Mouse (Mus musculus) intestine, embryonic 14.5 days (tissue): ENCODE data around the gene Itgb3. TPM values are rescaled to one million over a fixed set of nuclear protein-coding genes. Genes with fewer than 3 reads are reported as not detected.
"Not testable (repeated sequence)": the region's sequence is repeated elsewhere in the genome, so short reads cannot be mapped to it uniquely, and the experiment has no call there.

Source experiments
- ATAC-seq: fragments of 200-750 bp; cut with Nextera tagmentation; replicated peaks from 2 replicates; pipeline ENCODE4 v1.8.0; 2017; ENCODE audit warnings: low read depth, moderate number of reproducible peaks, moderate TSS enrichment, moderate library complexity; ENCODE audit not compliant: low FRiP score, low TSS enrichment
- DNase-seq: peaks from one replicate; pipeline ENCODE4 v3.0.0-alpha.2; 2018; ENCODE audit warnings: low spot score
- H3K27ac ChIP-seq: fragments of 300-500 bp; sonication (generic); 2 replicates; pipeline ENCODE4 v1.5.1; 2014; ENCODE audit warnings: low read depth, mild to moderate bottlenecking, control low read depth
- H3K27me3 ChIP-seq: fragments of 300-500 bp; sonication (generic); replicated peaks from 2 replicates; pipeline ENCODE4 v1.6.1; 2014; ENCODE audit warnings: low read length, control low read depth; ENCODE audit not compliant: control insufficient read depth, insufficient read depth
- H3K36me3 ChIP-seq: fragments of 300-500 bp; sonication (generic); 2 replicates; pipeline ENCODE4 v1.6.1; 2014; ENCODE audit warnings: low read length, control low read depth; ENCODE audit not compliant: control insufficient read depth, insufficient read depth
- H3K4me1 ChIP-seq: fragments of 300-500 bp; sonication (generic); replicated peaks from 2 replicates; pipeline ENCODE4 v1.6.1; 2014; ENCODE audit warnings: low read length, control low read depth, mixed read lengths; ENCODE audit not compliant: control insufficient read depth, insufficient read depth
- H3K4me2 ChIP-seq: fragments of 300-500 bp; sonication (generic); 2 replicates; pipeline ENCODE4 v1.6.1; 2014; ENCODE audit warnings: low read length
- H3K4me3 ChIP-seq: fragments of 300-500 bp; sonication (generic); 2 replicates; pipeline ENCODE4 v1.5.1; 2014; ENCODE audit warnings: low read depth, low read length, control low read depth, mixed read lengths
- H3K9ac ChIP-seq: fragments of 300-500 bp; sonication (generic); 2 replicates; pipeline ENCODE4 v1.6.1; 2014; ENCODE audit warnings: mild to moderate bottlenecking, low read length
- H3K9me3 ChIP-seq: fragments of 300-500 bp; sonication (generic); 2 replicates; pipeline ENCODE4 v1.6.1; 2016; ENCODE audit warnings: low read length, control low read depth; ENCODE audit not compliant: control insufficient read depth
- WGBS: fragments of 180-500 bp; shearing (Covaris S2); extraction: QIAGEN DNeasy Blood & Tissue Kit; methylation state at CpG from one replicate; pipeline ENCODE4 v1.1.7; 2014; 5-methylcytosine and 5-hydroxymethylcytosine counted together
- polyA plus RNA-seq: library from polyadenylated mRNA; unstranded; fragments of >200 nt; fragmentation: Nextera tagmentation; extraction: Ambion mirVana; gene quantifications from 2 replicates; pipeline ENCODE4 v1.2.1, GENCODE M21; 2014

Itgb3 gene
- polyA plus RNA-seq, 1 experiment from 2014 or later: 3.3 TPM

DNA sequence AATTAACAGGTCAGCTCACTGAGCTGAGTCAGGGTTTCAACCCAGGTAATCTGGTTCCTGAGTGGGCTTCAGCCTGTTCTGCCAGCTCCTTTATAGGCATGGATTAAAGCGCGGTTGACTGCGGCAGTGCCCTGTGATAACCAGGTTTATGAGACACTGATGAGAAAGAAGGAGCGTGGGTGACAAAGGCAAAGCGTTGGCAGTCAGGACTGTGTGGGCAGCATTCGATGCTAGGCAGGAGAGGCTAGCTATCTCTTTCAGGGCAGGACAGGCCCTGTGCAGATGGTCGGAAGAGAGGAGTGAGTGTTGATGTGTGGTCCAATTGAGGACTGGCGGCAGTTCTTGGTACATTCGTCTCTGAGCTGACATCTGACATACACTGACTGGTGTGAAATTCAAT is 40.1 kb upstream of the Itgb3 start:
- Histone ChIP-seq H3K9me3 (no peaks in the 10 kb centered on the region), H3K4me2 (no peak overlapping the region), H3K27ac (no peak overlapping the region), H3K4me3 (no peak overlapping the region), H3K4me1 (no peaks in the 10 kb centered on the region), H3K36me3 (no peaks in the 10 kb centered on the region), H3K9ac (no peak overlapping the region), H3K27me3 (no peaks in the 10 kb centered on the region)
- ATAC-seq: no peak
- 82% methylated on average over 9 of the region's 9 CpGs for WGBS
- DNase-seq: no peak

DNA sequence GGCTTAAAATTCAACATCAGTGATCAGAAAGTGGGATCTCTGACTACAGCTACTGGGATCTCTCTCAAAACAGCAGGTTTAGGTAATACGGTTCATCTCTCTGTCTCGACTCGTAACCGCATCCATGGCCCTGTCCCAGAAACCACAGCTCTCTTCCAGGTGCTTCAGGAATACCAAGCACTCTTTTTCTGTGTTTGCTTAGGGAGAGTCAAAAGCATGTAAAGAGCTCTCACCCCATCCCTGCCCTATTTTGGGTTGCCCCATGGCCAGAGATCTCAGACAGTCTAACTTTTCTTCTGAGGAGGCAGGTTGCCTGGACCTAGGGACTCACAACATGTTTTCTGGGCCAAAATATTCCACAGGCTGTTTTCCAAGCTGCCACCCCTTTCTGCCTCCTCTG is 39.5 kb upstream of the Itgb3 start:
- no peak overlapping the region for H3K4me2 ChIP-seq
- H3K27me3 ChIP-seq: no peaks in the 10 kb centered on the region
- no peak for ATAC-seq
- H3K4me1 ChIP-seq: no peaks in the 10 kb centered on the region
- H3K9me3 ChIP-seq: no peaks in the 10 kb centered on the region
- 97% methylated on average over 4 of the region's 4 CpGs for WGBS
- no peak overlapping the region for H3K27ac ChIP-seq
- H3K4me3 ChIP-seq: no peak overlapping the region
- no peaks in the 10 kb centered on the region for H3K36me3 ChIP-seq
- no peak overlapping the region for H3K9ac ChIP-seq
- DNase-seq: no peak

DNA sequence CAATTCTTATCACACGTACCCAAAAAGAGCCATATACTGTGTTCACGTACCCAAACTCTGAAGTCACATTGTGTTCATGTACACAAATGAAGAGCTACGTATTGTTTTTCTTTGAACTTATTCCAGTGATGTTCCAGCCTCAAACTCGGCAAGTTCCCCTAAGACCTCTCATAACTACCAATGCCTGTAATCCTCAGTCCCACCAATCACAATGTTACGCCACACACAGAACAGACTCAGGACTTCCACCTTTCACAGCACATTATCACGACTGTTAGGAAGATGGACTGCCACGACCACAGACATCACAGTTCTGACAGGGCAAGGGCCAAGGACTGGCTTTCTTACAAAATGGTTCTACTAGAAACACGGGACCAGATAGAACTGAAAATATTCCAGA is 37.3 kb upstream of the Itgb3 start:
- not testable (repeated sequence) for H3K4me3 ChIP-seq, H3K4me2 ChIP-seq, H3K27me3 ChIP-seq, H3K4me1 ChIP-seq, DNase-seq, ATAC-seq, H3K9me3 ChIP-seq, H3K27ac ChIP-seq, H3K36me3 ChIP-seq, H3K9ac ChIP-seq
- WGBS: 77% methylated on average over 8 of the region's 8 CpGs

DNA sequence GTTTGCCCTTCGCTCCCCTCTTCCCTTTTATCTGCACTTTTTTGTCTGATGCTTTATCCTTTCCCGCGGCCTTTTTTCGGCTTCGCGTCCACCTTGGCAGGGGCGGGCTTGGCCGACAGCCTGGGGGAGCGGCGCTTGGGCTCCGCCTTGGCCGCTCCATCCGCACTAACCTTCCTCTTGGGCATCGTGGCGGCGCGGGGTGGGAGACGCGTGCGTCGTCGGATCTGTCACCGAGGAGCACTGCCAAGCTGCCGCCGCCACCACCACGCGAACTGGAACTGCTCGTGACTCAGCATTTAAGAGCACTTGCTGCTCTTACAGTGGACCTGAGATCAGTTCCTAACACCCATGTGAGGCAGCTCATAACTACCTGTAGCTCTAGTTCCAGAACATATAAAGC is 36.4 kb upstream of the Itgb3 start:
- ATAC-seq, H3K4me1 ChIP-seq, H3K36me3 ChIP-seq, H3K27me3 ChIP-seq, H3K27ac ChIP-seq, H3K9me3 ChIP-seq: not testable (repeated sequence)
- H3K9ac ChIP-seq: 0 out of 2 replicates have a peak overlapping the region, but pooled peaks have one; percentile 13
- DNase-seq: peak; percentile 64
- 4% methylated on average over 28 of the region's 28 CpGs for WGBS
- peak overlapping the region; percentile 65 for H3K4me2 ChIP-seq
- H3K4me3 ChIP-seq: peak overlapping the region; percentile 33

DNA sequence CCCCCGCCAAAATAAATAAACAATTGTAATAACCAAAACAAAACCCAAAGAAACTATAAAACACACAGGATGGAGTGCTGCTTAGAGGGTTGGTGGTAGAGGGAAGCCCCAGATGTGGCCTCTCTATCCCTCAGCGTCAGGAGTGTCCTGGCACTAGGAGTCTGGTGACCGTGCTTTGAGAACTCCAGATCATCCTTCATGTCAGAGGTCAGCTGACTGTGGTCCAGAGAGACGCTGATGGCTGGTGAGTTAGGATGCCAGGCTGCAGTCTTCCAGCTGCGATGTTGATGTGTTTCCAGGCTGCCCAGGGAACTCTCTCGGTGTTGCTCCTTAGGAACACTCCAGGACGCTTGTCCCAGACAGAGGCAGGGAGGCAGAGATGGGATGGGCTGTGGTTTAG is 35.7 kb upstream of the Itgb3 start:
- H3K27ac ChIP-seq: no peak overlapping the region
- no peak overlapping the region for H3K4me2 ChIP-seq
- H3K9ac ChIP-seq: no peak overlapping the region
- DNase-seq (no peak), ATAC-seq (no peak)
- H3K27me3 ChIP-seq: no peaks in the 10 kb centered on the region
- 40% methylated on average over 7 of the region's 7 CpGs for WGBS
- H3K4me3 ChIP-seq: no peak overlapping the region
- no peaks in the 10 kb centered on the region for H3K36me3 ChIP-seq
- no peaks in the 10 kb centered on the region for H3K9me3 ChIP-seq
- no peaks in the 10 kb centered on the region for H3K4me1 ChIP-seq

DNA sequence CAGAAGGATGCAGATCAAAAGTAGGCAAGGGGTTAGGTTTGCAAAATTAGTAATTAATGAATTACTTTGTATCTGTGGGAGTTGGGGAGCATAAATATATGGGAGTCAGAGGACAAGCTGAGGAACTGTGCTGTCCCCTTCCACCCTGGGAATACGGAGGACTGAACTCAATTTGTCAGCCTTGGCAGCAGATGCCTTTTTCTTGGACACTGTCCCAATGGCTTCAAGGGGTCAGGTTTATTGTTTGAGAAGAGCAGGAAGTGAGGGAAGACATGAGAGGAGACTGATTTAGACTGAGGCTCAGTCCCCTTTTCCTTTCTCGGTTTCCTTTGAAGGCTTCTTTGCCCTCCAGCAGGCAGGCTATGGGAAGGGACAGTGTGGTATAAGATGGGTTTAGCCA is 35.2 kb upstream of the Itgb3 start:
- DNase-seq: no peak
- H3K27ac ChIP-seq: no peak overlapping the region
- 38% methylated on average over 2 of the region's 2 CpGs for WGBS
- no peaks in the 10 kb centered on the region for H3K9me3 ChIP-seq
- no peak overlapping the region for H3K4me2 ChIP-seq
- no peak overlapping the region for H3K9ac ChIP-seq
- ATAC-seq: no peak
- H3K4me1 ChIP-seq: no peaks in the 10 kb centered on the region
- H3K36me3 ChIP-seq: no peaks in the 10 kb centered on the region
- H3K27me3 ChIP-seq: no peaks in the 10 kb centered on the region
- no peak overlapping the region for H3K4me3 ChIP-seq

DNA sequence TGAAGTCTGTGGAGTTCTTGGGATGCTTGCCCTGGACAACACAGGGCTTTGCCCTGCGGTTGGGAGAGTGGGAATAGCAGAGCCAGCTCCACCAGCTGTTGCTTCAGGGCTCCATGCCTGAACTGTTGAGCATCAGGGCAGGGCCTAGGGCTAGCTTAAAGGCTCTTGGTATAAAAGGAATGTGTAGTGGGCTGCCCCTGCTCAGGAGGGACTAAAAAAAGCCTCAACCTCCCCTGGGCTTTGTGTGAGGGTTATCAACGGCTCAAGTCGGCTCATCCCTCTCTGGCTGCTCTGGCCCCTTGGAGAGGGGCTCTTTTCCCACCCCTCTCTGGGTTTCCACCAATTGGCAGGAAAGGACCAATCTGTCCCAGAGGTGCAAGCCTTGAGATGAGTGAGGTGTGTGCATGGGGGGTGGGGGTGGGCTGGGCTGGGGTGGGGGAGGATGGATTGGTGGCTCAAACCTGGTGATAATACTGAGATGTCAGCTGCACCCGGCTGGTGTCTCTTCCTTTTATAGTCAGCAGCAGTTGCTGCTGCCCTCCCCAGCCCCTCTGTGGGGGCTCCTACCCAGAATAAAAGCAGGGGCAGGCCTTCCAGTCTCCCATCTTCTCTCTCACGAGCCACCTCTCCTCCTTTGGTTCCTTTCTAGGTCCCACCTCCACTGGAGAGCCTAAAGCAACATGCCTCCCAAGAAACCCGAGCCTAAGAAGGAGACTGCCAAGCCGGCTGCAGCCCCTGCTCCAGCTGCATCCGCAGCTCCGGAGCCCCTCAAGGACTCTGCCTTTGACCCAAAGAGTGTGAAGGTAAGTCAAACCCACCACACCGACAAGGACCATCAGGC is 30.8 kb upstream of the Itgb3 start:
- no peaks in the 10 kb centered on the region for H3K27me3 ChIP-seq
- no peak overlapping the region for H3K4me2 ChIP-seq
- DNase-seq (no peak), ATAC-seq (no peak)
- H3K4me3 ChIP-seq: no peak overlapping the region
- H3K9me3 ChIP-seq: no peaks in the 10 kb centered on the region
- H3K27ac ChIP-seq: no peak overlapping the region
- H3K36me3 ChIP-seq: no peaks in the 10 kb centered on the region
- WGBS: 49% methylated on average over 10 of the region's 10 CpGs
- peaks cover 4% of the 10 kb centered on the region; the same call in 1 of the 2 replicates for H3K4me1 ChIP-seq
- H3K9ac ChIP-seq: no peak overlapping the region

DNA sequence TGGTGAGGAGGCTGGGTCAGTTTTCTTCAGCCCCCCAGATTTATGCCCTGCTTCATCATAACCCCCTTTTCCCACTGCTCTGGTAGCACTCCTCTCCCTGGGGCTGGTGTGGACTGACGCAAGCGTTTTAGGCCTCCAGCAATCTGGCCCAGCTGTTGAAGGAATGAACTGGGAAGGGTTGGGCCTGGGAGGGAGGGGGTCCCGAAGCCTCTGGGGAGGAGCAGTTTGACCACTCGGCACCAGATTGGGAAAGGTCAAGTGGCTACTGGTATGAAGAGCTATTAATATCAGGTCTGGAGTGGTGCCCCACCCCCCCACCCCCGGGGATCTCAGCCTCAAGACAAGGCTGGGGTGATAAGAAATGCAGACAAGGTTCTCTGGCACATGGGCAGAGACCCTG is 29.7 kb upstream of the Itgb3 start:
- 20% methylated on average over 5 of the region's 5 CpGs for WGBS
- H3K9ac ChIP-seq: no peak overlapping the region
- no peak for ATAC-seq

DNA sequence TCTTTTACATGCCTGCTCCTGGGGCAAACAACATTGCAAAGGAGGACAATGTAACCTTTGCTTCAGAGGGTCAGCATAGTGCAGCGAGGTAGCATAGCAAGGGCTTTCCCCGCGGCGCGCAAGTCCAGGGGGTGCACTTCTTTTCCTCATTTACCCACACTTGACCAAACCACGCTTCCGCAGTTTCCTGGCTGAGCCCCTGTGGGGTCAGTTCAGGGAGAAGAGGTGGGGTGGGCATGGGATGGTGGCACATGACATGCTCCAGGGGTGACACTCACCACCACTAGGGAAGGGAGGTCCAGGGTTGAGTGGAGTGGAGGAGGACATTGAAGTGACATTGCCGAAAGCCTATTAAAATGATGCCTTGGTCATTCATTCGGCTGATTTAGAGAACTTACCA is 28.7 kb upstream of the Itgb3 start:
- Histone ChIP-seq H3K27ac (no peak overlapping the region), H3K4me3 (no peak overlapping the region)

More for the DNA sequence above, 29.7 kb upstream of the Itgb3 start:
- H3K9me3 ChIP-seq: no peaks in the 10 kb centered on the region
- H3K36me3 ChIP-seq: no peaks in the 10 kb centered on the region
- H3K27ac ChIP-seq: no peak overlapping the region
- H3K4me3 ChIP-seq: no peak overlapping the region
- peaks cover 6% of the 10 kb centered on the region; the same call in 1 of the 2 replicates for H3K4me1 ChIP-seq
- DNase-seq: no peak
- H3K27me3 ChIP-seq: no peaks in the 10 kb centered on the region
- H3K4me2 ChIP-seq: no peak overlapping the region

More for the DNA sequence above, 28.7 kb upstream of the Itgb3 start:
- Histone ChIP-seq H3K36me3 (no peaks in the 10 kb centered on the region), H3K4me2 (no peak overlapping the region), H3K9me3 (no peaks in the 10 kb centered on the region), H3K9ac (no peak overlapping the region), H3K4me1 (peaks cover 6% of the 10 kb centered on the region; the same call in 1 of the 2 replicates), H3K27me3 (no peaks in the 10 kb centered on the region)
- ATAC-seq (no peak), DNase-seq (no peak)
- WGBS: 87% methylated on average over 9 of the region's 9 CpGs
